31 mouse cellular contexts compared by ENCODE assay signal in the genomic region with DNA sequence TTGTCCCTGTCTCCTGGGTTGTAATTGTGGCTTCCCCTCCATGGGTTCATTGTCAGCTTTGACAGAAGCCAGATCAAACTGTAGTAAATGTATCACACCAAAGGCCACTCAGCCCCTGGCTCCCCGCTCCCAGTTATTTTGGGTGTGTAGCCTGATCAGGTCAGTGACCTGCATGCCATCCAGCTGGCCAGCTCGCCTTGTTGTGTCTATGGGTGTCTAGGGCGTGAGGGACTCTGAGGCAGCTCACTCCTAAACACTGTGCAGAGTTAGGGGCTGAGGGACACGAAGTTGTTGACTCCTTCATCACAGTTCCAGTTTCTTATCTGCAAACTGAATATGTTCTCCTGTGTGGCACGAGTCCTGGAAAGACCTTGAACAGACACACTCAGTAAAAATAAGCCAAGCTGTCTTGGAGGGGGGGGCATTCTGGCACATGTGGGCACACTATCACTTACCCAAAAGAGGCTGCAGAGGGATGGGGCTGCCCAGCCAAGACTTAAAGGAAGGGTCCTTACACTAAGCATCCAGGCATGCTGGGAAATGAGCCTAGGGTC. TPM values are rescaled to one million over a fixed set of nuclear protein-coding genes. Genes with fewer than 3 reads are reported as not detected.
DNase-seq lines count a peak whose midpoint lies in the region; ATAC-seq lines count a peak whose summit lies in the region.
"Had no signal": no experiment of that assay in that cellular context is flagged by ENCODE, and none has a peak within 500 bp of the region (broad histone marks: within the 10 kb centered on the region; RNA-seq: fewer than 3 reads in every experiment).

No protein-coding gene starts in this region.

- peak; percentile 69 for ATAC-seq in heart, embryonic 15.5 days (replicated peaks; ENCODE audit: insufficient number of reproducible peaks, insufficient read depth, low FRiP score, low read depth)
- ATAC-seq: inflammation-experienced regulatory T-cells, adult 6 months; midbrain, embryonic 16.5 days; Patski had no signal

- no peak overlapping the region for H3K9ac ChIP-seq in heart, embryonic 15.5 days
- H3K9ac ChIP-seq: embryonic facial prominence, embryonic 12.5 days; forebrain, embryonic 12.5 days; hindbrain, embryonic 14.5 days; limb, embryonic 15.5 days; liver, embryonic 15.5 days had no signal

- peaks cover 25% of the 10 kb centered on the region for H3K4me1 ChIP-seq in heart, embryonic 15.5 days (replicated peaks)
- H3K4me1 ChIP-seq: embryonic facial prominence, embryonic 12.5 days had no signal

- WGBS in heart, embryonic 15.5 days = 26% methylated on average over 5 of the region's 5 CpGs

- intact Hi-C loops in heart, postnatal 25 days (cut with DNase I) = no loop called here

- H3K27ac ChIP-seq in heart, embryonic 15.5 days = peak overlapping the region; percentile 78
- H3K27ac ChIP-seq: embryonic facial prominence, embryonic 12.5 days; forebrain, embryonic 12.5 days; hindbrain, embryonic 14.5 days; limb, embryonic 15.5 days; liver, embryonic 15.5 days had no signal

- H3K27me3 ChIP-seq in heart, embryonic 15.5 days = no peaks in the 10 kb centered on the region
- H3K27me3 ChIP-seq: embryonic facial prominence, embryonic 12.5 days; forebrain, embryonic 12.5 days; limb, embryonic 15.5 days; Patski had no signal

- no peak overlapping the region for H3K4me2 ChIP-seq in heart, embryonic 15.5 days
- H3K4me2 ChIP-seq: embryonic facial prominence, embryonic 12.5 days; forebrain, embryonic 12.5 days; hindbrain, embryonic 14.5 days; limb, embryonic 15.5 days; liver, embryonic 15.5 days had no signal

- peak; percentile 56 to 65 for DNase-seq in heart, adult 18-20 months
- no peak for DNase-seq in heart, postnatal 25 days (ENCODE audit: low spot score)
- DNase-seq in ovary, adult 18-20 months (ENCODE audit: low spot score) = peak; percentile 73
- DNase-seq in ovary, postnatal 14 days (ENCODE audit: low spot score) = no peak
- DNase-seq in natural killer cell, adult 2 months (ENCODE audit: low spot score in 2 of 2) = no peak
- no peak for DNase-seq in c-Kit-positive CD71-positive TER-119-positive erythroid progenitor cells, embryonic 14.5 days (ENCODE audit: low spot score)
- DNase-seq: B cell, adult 2 months; cerebellum, adult 18-20 months; cerebellum, postnatal 25 days; kidney, adult 9 months; kidney, postnatal 14 days; left cerebral cortex, postnatal 4 days; lung, postnatal 4 days; right cerebral cortex, postnatal 14 days; thymus, postnatal 14 days had no signal

- H3K4me3 ChIP-seq in heart, embryonic 15.5 days = no peak overlapping the region
- H3K4me3 ChIP-seq: embryonic facial prominence, embryonic 12.5 days; erythroblast, embryonic 14.5 days; forebrain, embryonic 12.5 days; limb, embryonic 15.5 days; liver, embryonic 15.5 days; myocyte had no signal

- H3K36me3 ChIP-seq in heart, embryonic 15.5 days = no peaks in the 10 kb centered on the region
- H3K36me3 ChIP-seq: embryonic facial prominence, embryonic 12.5 days; forebrain, embryonic 12.5 days; G1E; limb, embryonic 15.5 days; liver, embryonic 15.5 days had no signal

- H3K9me3 ChIP-seq in heart, embryonic 15.5 days (replicated peaks) = no peaks in the 10 kb centered on the region
- H3K9me3 ChIP-seq: embryonic facial prominence, embryonic 12.5 days; forebrain, embryonic 12.5 days; limb, embryonic 15.5 days; liver, embryonic 15.5 days had no signal

RNA-seq across cellular contexts. Expression of gene Btbd16, which starts 7.1 kb away (rescaled TPM):
- total RNA-seq in heart, adult 18-20 months (2021) = under 1 TPM in 1 of 2 experiments, not detected in 1; 0.36 TPM
- total RNA-seq in heart, postnatal 25 days (2021) = not detected
- 0.09 TPM in 1 of 2 replicates, not detected in the other for polyA plus RNA-seq in heart, embryonic 15.5 days (2015; fragmentation: Nextera tagmentation; extraction: Ambion mirVana)
- total RNA-seq: adrenal gland, adult 18-20 months; CH12.LX had no signal
- polyA plus RNA-seq: erythroblast, embryonic 14.5 days; forebrain, embryonic 12.5 days; G1E; hindbrain, embryonic 14.5 days; liver, embryonic 15.5 days; lung, embryonic 16.5 days; midbrain, embryonic 16.5 days; myocyte; neural tube, embryonic 14.5 days had no signal

Comparison
In these comparisons a context has a peak if more than half of its experiments do, and no peak if none do; other contexts are left out.
1. DNase-seq: peak in heart, adult 18-20 months (2 of 2) and ovary, adult 18-20 months (single experiment); none in heart, postnatal 25 days (single experiment), ovary, postnatal 14 days (single experiment), natural killer cell, adult 2 months (0 of 2) and c-Kit-positive CD71-positive TER-119-positive erythroid progenitor cells, embryonic 14.5 days (single experiment).